Mouse (Mus musculus) WW6 (cell line): ENCODE measurements around the gene Tm4sf19.
A peak's percentile ranks its signal among the peaks of the same experiment; 100 is the strongest.
"Not testable (repeated sequence)": the region's sequence is repeated elsewhere in the genome, so short reads cannot be mapped to it uniquely, and the experiment has no call there.

ENCODE experiments used
- DNase-seq: peaks from one replicate; pipeline ENCODE4 v3.0.0-alpha.2; 2013; ENCODE audit warnings: low read depth, low spot score

Tm4sf19 gene

DNA sequence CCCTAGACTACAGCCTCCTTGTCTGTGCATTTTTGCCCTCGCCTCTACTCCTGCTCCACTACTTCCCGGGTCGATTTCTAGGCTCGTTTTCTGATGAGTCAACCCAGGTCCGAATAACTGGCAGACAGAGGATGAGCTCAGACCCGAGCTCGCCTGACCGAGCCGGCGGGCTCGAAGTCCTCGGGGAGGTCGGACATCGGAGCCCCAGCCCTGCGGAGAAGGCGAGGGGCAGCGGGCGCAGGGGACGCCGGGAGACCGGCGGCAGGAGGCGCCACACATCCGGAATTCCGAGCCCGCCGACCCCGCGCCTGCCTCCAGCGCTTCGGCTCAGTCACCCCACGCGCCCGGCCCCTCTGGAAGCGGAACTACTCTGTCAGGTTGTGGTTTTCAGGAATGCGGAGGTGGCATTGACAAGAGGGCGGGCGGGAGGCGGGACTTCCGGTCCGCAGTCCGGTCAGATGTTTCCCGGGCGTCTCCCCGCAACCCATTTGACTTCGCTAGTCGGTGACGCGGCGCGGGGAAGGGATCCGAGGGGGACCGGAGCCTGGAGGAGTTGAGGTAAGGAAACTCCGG lies 30.3 kb downstream of the Tm4sf19 start, which contains the start of gene Pcyt1a:
Pcyt1a (plus strand) TSS at position 448 of the 573 bp plus-strand sequence.
- peak; percentile 84 for DNase-seq

DNA sequence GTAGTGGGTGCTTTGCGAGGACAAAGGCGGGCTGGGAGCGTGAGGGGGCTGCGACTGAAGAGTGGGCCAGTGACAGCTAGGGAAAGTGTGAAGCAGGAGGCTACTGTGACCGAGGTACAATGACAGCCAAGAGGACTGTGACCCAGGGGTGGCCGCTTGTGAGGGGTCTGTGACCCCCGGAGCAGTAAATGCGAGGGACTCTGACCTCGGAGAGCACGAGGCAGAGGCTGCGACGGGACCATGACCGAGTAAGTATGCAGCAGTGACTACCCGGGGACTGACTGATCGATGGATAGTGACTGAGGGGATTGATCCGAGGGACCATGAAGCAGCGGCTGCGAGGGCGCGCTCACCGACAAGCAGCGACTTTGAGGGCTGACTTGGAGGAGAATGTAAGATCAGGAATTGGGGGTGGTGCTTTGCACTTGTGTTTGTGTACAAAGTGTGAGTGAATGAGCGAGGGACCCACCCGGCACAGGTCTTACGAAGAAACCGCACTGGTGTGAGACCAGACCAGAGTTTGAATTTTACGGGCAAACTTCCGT lies 30.8 kb downstream of the Tm4sf19 start:
- DNase-seq: no peak

GRCm38 (mm10) chr16:32431926-32432325 lies 31.6 kb downstream of the Tm4sf19 start:
- no peak for DNase-seq

DNA sequence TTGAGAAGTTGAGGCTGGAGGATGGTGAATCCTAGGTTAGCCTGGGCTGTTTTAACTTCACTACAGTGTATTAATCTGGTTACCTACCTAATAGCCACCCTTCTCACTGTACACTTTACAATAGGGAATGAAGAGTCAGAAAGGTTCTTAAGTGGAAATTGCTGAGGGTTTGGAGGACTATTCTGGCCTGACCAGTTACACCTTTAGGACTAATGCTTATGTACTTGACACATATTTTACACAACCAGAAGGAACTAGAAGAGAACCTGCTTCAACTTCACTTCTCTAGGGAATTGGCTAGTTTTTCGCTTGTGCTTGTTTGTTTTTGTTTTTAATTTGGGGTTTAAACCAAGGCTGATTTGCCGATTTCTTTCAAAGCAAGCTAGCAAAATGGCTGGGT lies 32.8 kb downstream of the Tm4sf19 start:
- DNase-seq: no peak

- DNase-seq: no peak
These were observed 33.8 kb downstream of the Tm4sf19 start for GRCm38 (mm10) chr16:32434066-32434465.

DNA sequence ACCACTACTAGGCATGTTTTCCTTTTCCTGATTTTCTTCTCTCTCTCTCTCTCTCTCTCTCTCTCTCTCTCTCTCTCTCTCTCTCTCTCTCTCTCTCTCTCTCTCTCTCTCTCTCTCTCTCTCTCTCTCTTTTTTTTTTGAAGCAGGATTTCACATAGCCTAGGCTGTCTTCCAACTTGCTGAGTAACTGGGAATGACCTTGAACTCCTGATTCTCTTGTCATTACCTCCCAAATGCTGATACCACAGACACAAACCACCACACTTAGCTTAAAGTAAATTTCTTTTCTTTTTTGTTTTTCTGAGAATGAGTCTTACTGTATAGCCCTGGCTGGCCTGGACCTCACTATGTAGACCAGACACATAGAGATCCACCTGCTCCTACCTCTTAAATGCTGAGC lies 34.4 kb downstream of the Tm4sf19 start:
- no peak for DNase-seq

- DNase-seq: no peak
These were observed 36.4 kb downstream of the Tm4sf19 start for GRCm38 (mm10) chr16:32436657-32437056.

DNA sequence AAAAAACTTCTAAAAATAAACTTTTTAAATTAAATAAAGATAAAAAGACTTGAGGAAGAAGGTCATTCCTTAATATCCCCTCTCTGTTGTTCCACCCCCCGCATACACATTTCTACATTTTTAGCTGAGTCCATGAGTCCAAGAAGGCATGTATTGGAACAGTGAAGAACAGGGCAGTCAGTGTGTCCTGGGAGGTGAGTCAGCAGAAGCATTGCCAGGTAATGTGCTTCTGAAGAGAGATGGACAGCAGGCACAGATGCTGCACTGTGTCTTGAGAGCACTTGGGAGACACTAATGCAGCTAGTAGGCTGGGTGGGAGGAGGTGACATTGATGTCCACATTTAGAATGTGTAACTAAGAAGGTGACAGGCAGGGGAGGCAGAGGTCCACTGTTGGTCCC lies 37.0 kb downstream of the Tm4sf19 start:
- no peak for DNase-seq

- DNase-seq: no peak
These were observed 41.1 kb downstream of the Tm4sf19 start for GRCm38 (mm10) chr16:32441432-32441831.

GRCm38 (mm10) chr16:32444615-32445014 lies 44.3 kb downstream of the Tm4sf19 start:
- not testable (repeated sequence) for DNase-seq

GRCm38 (mm10) chr16:32445558-32445957 lies 45.3 kb downstream of the Tm4sf19 start:
- no peak for DNase-seq

GRCm38 (mm10) chr16:32446563-32447138 lies 46.3 kb downstream of the Tm4sf19 start:
- no peak for DNase-seq

- DNase-seq: no peak
These were observed 49.4 kb downstream of the Tm4sf19 start for GRCm38 (mm10) chr16:32449665-32450064.

GRCm38 (mm10) chr16:32450133-32450532 lies 49.8 kb downstream of the Tm4sf19 start:
- DNase-seq: no peak

- no peak for DNase-seq
These were observed 52.8 kb downstream of the Tm4sf19 start for GRCm38 (mm10) chr16:32453102-32453501.

DNA sequence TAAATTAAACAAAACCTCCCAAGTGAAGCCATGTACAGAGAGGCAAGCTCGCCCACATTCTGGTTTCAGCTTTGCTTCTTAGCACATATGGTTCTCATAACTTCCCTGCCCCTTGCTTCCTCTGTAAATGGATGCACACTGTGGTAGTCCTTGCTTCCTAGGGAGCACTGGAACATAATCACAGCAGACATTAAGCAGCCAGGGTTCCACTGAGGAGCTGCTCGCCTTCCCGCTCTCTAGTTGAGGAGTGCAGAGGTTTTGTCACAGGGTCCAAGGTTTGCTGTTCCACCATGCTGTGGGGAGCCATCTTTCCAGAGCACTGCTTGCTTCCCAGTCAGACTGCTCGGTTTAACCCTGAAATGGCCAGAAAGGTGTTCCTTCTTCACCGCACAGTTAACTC lies 54.3 kb downstream of the Tm4sf19 start:
- no peak for DNase-seq

GRCm38 (mm10) chr16:32456086-32456485 lies 55.8 kb downstream of the Tm4sf19 start:
- DNase-seq: no peak

GRCm38 (mm10) chr16:32456761-32457160 lies 56.5 kb downstream of the Tm4sf19 start:
- no peak for DNase-seq
